Mouse (Mus musculus): Measurements from ENCODE around the gene Aebp1. TPM values are rescaled to one million over a fixed set of nuclear protein-coding genes. Genes with fewer than 3 reads are reported as not detected.
A peak's percentile ranks its signal among the peaks of the same experiment; 100 is the strongest.

The Aebp1 gene
- polyA plus RNA-seq (2015; fragmentation: Nextera tagmentation; extraction: Ambion mirVana), result 27.4 and 35.8 TPM in 2 replicates

- peak within 1 kb of the TSS; percentile 39 for H3K4me3 ChIP-seq (ENCODE audit: low read length)
- H3K9ac ChIP-seq (ENCODE audit: low read depth, low read length), result peak within 1 kb of the TSS; percentile 60
- peak within 1 kb of the TSS; percentile 61 for H3K4me2 ChIP-seq (ENCODE audit: low read length)
- no peak within 1 kb of the TSS for H3K27ac ChIP-seq (ENCODE audit: low read depth, low read length)
- ATAC-seq, result peak; percentile 37; the same call in 1 of the 2 replicates
- 3% methylated on average over 57 of the region's 59 CpGs for WGBS
- no peaks in the 10 kb centered on the region for H3K36me3 ChIP-seq (ENCODE audit: control insufficient read depth, insufficient read depth, low read length)
- H3K4me1 ChIP-seq (ENCODE audit: control insufficient read depth, insufficient read depth, low read depth, low read length), result peaks cover 7% of the 10 kb centered on the region; the same call in 1 of the 2 replicates
- H3K9me3 ChIP-seq (ENCODE audit: control insufficient read depth, low read length), result no peaks in the 10 kb centered on the region
- peaks cover 14% of the 10 kb centered on the region for H3K27me3 ChIP-seq (replicated peaks; ENCODE audit: control insufficient read depth, insufficient read depth, low read length)
Measured at GRCm38 (mm10) chr11:5861678-5862393, at the start of gene Aebp1. Aebp1 (plus strand) TSS chr11:5861947.

GRCm38 (mm10) chr11:5813381-5813780 lies 48.4 kb upstream of the Aebp1 start:
- no peaks in the 10 kb centered on the region for H3K36me3 ChIP-seq (ENCODE audit: control insufficient read depth, insufficient read depth, low read length)

GRCm38 (mm10) chr11:5819223-5819622 lies 42.5 kb upstream of the Aebp1 start:
- Histone ChIP-seq H3K36me3 (ENCODE audit: control insufficient read depth, insufficient read depth, low read length) (no peaks in the 10 kb centered on the region), H3K4me3 (ENCODE audit: low read length) (no peak overlapping the region), H3K4me2 (ENCODE audit: low read length) (no peak overlapping the region), H3K9ac (ENCODE audit: low read depth, low read length) (no peak overlapping the region), H3K27me3 (replicated peaks; ENCODE audit: control insufficient read depth, insufficient read depth, low read length) (no peaks in the 10 kb centered on the region), H3K27ac (ENCODE audit: low read depth, low read length) (no peak overlapping the region), H3K4me1 (ENCODE audit: control insufficient read depth, insufficient read depth, low read depth, low read length) (no peaks in the 10 kb centered on the region), H3K9me3 (ENCODE audit: control insufficient read depth, low read length) (no peaks in the 10 kb centered on the region)
- WGBS, result 63% methylated on average over 2 of the region's 2 CpGs
- no peak for ATAC-seq

More at GRCm38 (mm10) chr11:5813381-5813780, 48.4 kb upstream of the Aebp1 start:
- H3K4me2 ChIP-seq (ENCODE audit: low read length), result no peak overlapping the region
- no peak overlapping the region for H3K9ac ChIP-seq (ENCODE audit: low read depth, low read length)
- no peak overlapping the region for H3K27ac ChIP-seq (ENCODE audit: low read depth, low read length)
- H3K4me1 ChIP-seq (ENCODE audit: control insufficient read depth, insufficient read depth, low read depth, low read length), result no peaks in the 10 kb centered on the region
- ATAC-seq, result no peak
- no peak overlapping the region for H3K4me3 ChIP-seq (ENCODE audit: low read length)
- WGBS, result 78% methylated on average over 10 of the region's 10 CpGs
- no peaks in the 10 kb centered on the region for H3K27me3 ChIP-seq (replicated peaks; ENCODE audit: control insufficient read depth, insufficient read depth, low read length)
- no peaks in the 10 kb centered on the region for H3K9me3 ChIP-seq (ENCODE audit: control insufficient read depth, low read length)

GRCm38 (mm10) chr11:5825432-5825831 lies 36.3 kb upstream of the Aebp1 start:
- ATAC-seq, result no peak
- Histone ChIP-seq H3K4me1 (ENCODE audit: control insufficient read depth, insufficient read depth, low read depth, low read length) (no peaks in the 10 kb centered on the region), H3K9me3 (ENCODE audit: control insufficient read depth, low read length) (no peaks in the 10 kb centered on the region), H3K4me3 (ENCODE audit: low read length) (no peak overlapping the region), H3K9ac (ENCODE audit: low read depth, low read length) (no peak overlapping the region), H3K27ac (ENCODE audit: low read depth, low read length) (no peak overlapping the region), H3K27me3 (replicated peaks; ENCODE audit: control insufficient read depth, insufficient read depth, low read length) (no peaks in the 10 kb centered on the region), H3K4me2 (ENCODE audit: low read length) (no peak overlapping the region), H3K36me3 (ENCODE audit: control insufficient read depth, insufficient read depth, low read length) (0 out of 2 replicates have a peak, but pooled peaks cover 4% of the 10 kb centered on the region)

- Histone ChIP-seq H3K9ac (ENCODE audit: low read depth, low read length) (no peak overlapping the region), H3K4me1 (ENCODE audit: control insufficient read depth, insufficient read depth, low read depth, low read length) (no peaks in the 10 kb centered on the region), H3K4me3 (ENCODE audit: low read length) (no peak overlapping the region), H3K27me3 (replicated peaks; ENCODE audit: control insufficient read depth, insufficient read depth, low read length) (no peaks in the 10 kb centered on the region), H3K4me2 (ENCODE audit: low read length) (no peak overlapping the region), H3K9me3 (ENCODE audit: control insufficient read depth, low read length) (no peaks in the 10 kb centered on the region), H3K27ac (ENCODE audit: low read depth, low read length) (no peak overlapping the region), H3K36me3 (ENCODE audit: control insufficient read depth, insufficient read depth, low read length) (peaks cover 11% of the 10 kb centered on the region; the same call in 1 of the 2 replicates)
- WGBS, result 93% methylated on average over 5 of the region's 5 CpGs
- no peak for ATAC-seq
Measured at GRCm38 (mm10) chr11:5827931-5828330, 33.8 kb upstream of the Aebp1 start.

GRCm38 (mm10) chr11:5828509-5829191 lies 33.1 kb upstream of the Aebp1 start:
- Histone ChIP-seq H3K9me3 (ENCODE audit: control insufficient read depth, low read length) (no peaks in the 10 kb centered on the region), H3K4me3 (ENCODE audit: low read length) (no peak overlapping the region), H3K9ac (ENCODE audit: low read depth, low read length) (no peak overlapping the region), H3K4me1 (ENCODE audit: control insufficient read depth, insufficient read depth, low read depth, low read length) (no peaks in the 10 kb centered on the region), H3K27ac (ENCODE audit: low read depth, low read length) (no peak overlapping the region), H3K36me3 (ENCODE audit: control insufficient read depth, insufficient read depth, low read length) (peaks cover 11% of the 10 kb centered on the region; the same call in 1 of the 2 replicates), H3K4me2 (ENCODE audit: low read length) (no peak overlapping the region), H3K27me3 (replicated peaks; ENCODE audit: control insufficient read depth, insufficient read depth, low read length) (no peaks in the 10 kb centered on the region)
- no peak for ATAC-seq
- WGBS, result 92% methylated on average over 11 of the region's 11 CpGs

GRCm38 (mm10) chr11:5829327-5829726 lies 32.4 kb upstream of the Aebp1 start:
- Histone ChIP-seq H3K36me3 (ENCODE audit: control insufficient read depth, insufficient read depth, low read length) (peaks cover 13% of the 10 kb centered on the region), H3K4me1 (ENCODE audit: control insufficient read depth, insufficient read depth, low read depth, low read length) (no peaks in the 10 kb centered on the region), H3K27me3 (replicated peaks; ENCODE audit: control insufficient read depth, insufficient read depth, low read length) (no peaks in the 10 kb centered on the region), H3K4me3 (ENCODE audit: low read length) (no peak overlapping the region), H3K4me2 (ENCODE audit: low read length) (no peak overlapping the region), H3K27ac (ENCODE audit: low read depth, low read length) (no peak overlapping the region), H3K9me3 (ENCODE audit: control insufficient read depth, low read length) (no peaks in the 10 kb centered on the region), H3K9ac (ENCODE audit: low read depth, low read length) (no peak overlapping the region)
- WGBS, result 96% methylated on average over 12 of the region's 12 CpGs
- no peak for ATAC-seq

GRCm38 (mm10) chr11:5834506-5834905 lies 27.2 kb upstream of the Aebp1 start:
- H3K27me3 ChIP-seq (replicated peaks; ENCODE audit: control insufficient read depth, insufficient read depth, low read length), result no peaks in the 10 kb centered on the region

GRCm38 (mm10) chr11:5835057-5835456 lies 26.7 kb upstream of the Aebp1 start:
- 91% methylated on average over 7 of the region's 7 CpGs for WGBS

More at GRCm38 (mm10) chr11:5834506-5834905, 27.2 kb upstream of the Aebp1 start:
- Histone ChIP-seq H3K27ac (ENCODE audit: low read depth, low read length) (no peak overlapping the region), H3K4me1 (ENCODE audit: control insufficient read depth, insufficient read depth, low read depth, low read length) (peaks cover 4% of the 10 kb centered on the region; the same call in 1 of the 2 replicates), H3K36me3 (ENCODE audit: control insufficient read depth, insufficient read depth, low read length) (peaks cover 9% of the 10 kb centered on the region), H3K9me3 (ENCODE audit: control insufficient read depth, low read length) (no peaks in the 10 kb centered on the region), H3K4me2 (ENCODE audit: low read length) (no peak overlapping the region), H3K9ac (ENCODE audit: low read depth, low read length) (no peak overlapping the region), H3K4me3 (ENCODE audit: low read length) (no peak overlapping the region)
- 91% methylated on average over 9 of the region's 9 CpGs for WGBS
- ATAC-seq, result no peak

More at GRCm38 (mm10) chr11:5835057-5835456, 26.7 kb upstream of the Aebp1 start:
- Histone ChIP-seq H3K9ac (ENCODE audit: low read depth, low read length) (no peak overlapping the region), H3K27me3 (replicated peaks; ENCODE audit: control insufficient read depth, insufficient read depth, low read length) (no peaks in the 10 kb centered on the region), H3K27ac (ENCODE audit: low read depth, low read length) (no peak overlapping the region), H3K4me2 (ENCODE audit: low read length) (no peak overlapping the region), H3K36me3 (ENCODE audit: control insufficient read depth, insufficient read depth, low read length) (peaks cover 9% of the 10 kb centered on the region), H3K4me3 (ENCODE audit: low read length) (no peak overlapping the region), H3K9me3 (ENCODE audit: control insufficient read depth, low read length) (no peaks in the 10 kb centered on the region), H3K4me1 (ENCODE audit: control insufficient read depth, insufficient read depth, low read depth, low read length) (peaks cover 4% of the 10 kb centered on the region; the same call in 1 of the 2 replicates)
- no peak for ATAC-seq
